Mouse (Mus musculus) neural tube, embryonic 14.5 days (tissue): ENCODE measurements around the gene Gpatch2l. TPM values are rescaled to one million over a fixed set of nuclear protein-coding genes. Genes with fewer than 3 reads are reported as not detected.

ENCODE experiments used
- ATAC-seq: fragments of 200-750 bp; cut with Nextera tagmentation; 2 replicates; pipeline ENCODE4 v1.8.0; 2017; ENCODE audit warnings: low read depth, mild to moderate bottlenecking, moderate TSS enrichment, moderate library complexity
- H3K27ac ChIP-seq: fragments of 300-500 bp; sonication (generic); 2 replicates; pipeline ENCODE4 v1.5.1; 2014; ENCODE audit warnings: low read depth, mild to moderate bottlenecking, control low read depth, low read length, moderate library complexity, mixed read lengths
- H3K27me3 ChIP-seq: fragments of 300-500 bp; sonication (generic); 2 replicates; pipeline ENCODE4 v1.6.1; 2014; ENCODE audit warnings: low read length; ENCODE audit not compliant: control insufficient read depth, insufficient read depth
- H3K36me3 ChIP-seq: fragments of 300-500 bp; sonication (generic); 2 replicates; pipeline ENCODE4 v1.6.1; 2014; ENCODE audit warnings: low read length, mixed read lengths; ENCODE audit not compliant: control insufficient read depth, insufficient read depth
- H3K4me1 ChIP-seq: fragments of 300-500 bp; sonication (generic); 2 replicates; pipeline ENCODE4 v1.6.1; 2014; ENCODE audit warnings: low read length; ENCODE audit not compliant: control insufficient read depth, insufficient read depth
- H3K4me2 ChIP-seq: fragments of 300-500 bp; sonication (generic); 2 replicates; pipeline ENCODE4 v1.6.1; 2014; ENCODE audit warnings: mild to moderate bottlenecking, low read depth, low read length, control low read depth
- H3K4me3 ChIP-seq: fragments of 300-500 bp; sonication (generic); 2 replicates; pipeline ENCODE4 v1.5.1; 2014; ENCODE audit warnings: low read depth, low read length, control low read depth, mixed read lengths
- H3K9ac ChIP-seq: fragments of 300-500 bp; sonication (generic); replicated peaks from 2 replicates; pipeline ENCODE4 v1.6.1; 2014; ENCODE audit warnings: low read depth, mild to moderate bottlenecking, control low read depth, low read length, mixed read lengths
- H3K9me3 ChIP-seq: fragments of 300-500 bp; sonication (generic); 2 replicates; pipeline ENCODE4 v1.6.1; 2016; ENCODE audit warnings: low read length; ENCODE audit not compliant: control insufficient read depth
- WGBS: fragments of 180-500 bp; shearing (Covaris S2); extraction: QIAGEN DNeasy Blood & Tissue Kit; methylation state at CpG from one replicate; pipeline ENCODE4 v1.1.7; 2014; 5-methylcytosine and 5-hydroxymethylcytosine counted together
- polyA plus RNA-seq: library from polyadenylated mRNA; unstranded; fragments of >200 nt; fragmentation: Nextera tagmentation; extraction: Ambion mirVana; gene quantifications from 2 replicates; pipeline ENCODE4 v1.2.1, GENCODE M21; 2014

Gpatch2l gene
- polyA plus RNA-seq, 1 experiment from 2014 or later, result 25.9 TPM

DNA sequence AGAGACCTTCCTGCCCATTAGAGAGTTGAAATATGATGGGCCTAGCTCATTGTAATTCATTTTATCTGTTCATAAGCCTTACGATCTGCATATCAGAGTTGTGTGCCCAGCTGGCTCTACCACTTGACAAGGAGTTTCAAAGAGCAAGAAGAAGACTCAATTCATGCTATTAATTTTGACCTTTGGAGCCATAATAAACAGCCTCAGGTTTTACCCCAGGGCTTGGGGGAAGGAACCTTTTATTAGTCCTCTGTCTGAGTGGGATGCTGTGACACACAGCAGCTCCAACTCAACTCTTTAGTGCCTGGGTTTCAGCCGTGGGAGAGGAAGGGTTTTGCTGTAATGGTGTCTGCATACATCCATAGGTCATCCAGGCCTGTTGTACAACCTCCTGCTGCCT is 32.6 kb downstream of the Gpatch2l start:
- Histone ChIP-seq H3K9me3 (no peaks in the 10 kb centered on the region), H3K27ac (no peak overlapping the region), H3K4me2 (no peak overlapping the region), H3K9ac (no peak overlapping the region), H3K4me1 (peaks cover 9% of the 10 kb centered on the region; the same call in 1 of the 2 replicates), H3K36me3 (peaks cover 3% of the 10 kb centered on the region; the same call in 1 of the 2 replicates), H3K27me3 (no peaks in the 10 kb centered on the region), H3K4me3 (no peak overlapping the region)
- WGBS, result 65% methylated on average over 2 of the region's 2 CpGs
- no peak for ATAC-seq

DNA sequence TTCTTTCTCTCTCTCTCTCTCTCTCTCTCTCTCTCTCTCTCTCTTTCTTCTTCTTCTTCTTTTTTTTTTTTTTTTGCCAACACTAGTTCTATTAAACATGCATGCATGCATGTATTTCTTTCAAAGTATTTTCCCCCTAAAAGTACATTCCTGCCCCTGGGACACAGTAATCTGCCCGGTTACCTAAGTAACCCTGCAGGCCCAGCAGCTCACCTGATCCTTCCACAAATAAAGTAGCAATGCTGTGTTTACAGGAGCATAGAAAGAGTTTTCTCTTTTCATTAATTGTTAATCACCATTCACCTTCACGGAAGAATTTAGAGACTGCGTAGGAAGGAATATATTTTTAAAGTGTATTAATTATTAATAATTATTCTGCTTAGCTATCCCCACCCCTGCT is 34.1 kb downstream of the Gpatch2l start:
- Histone ChIP-seq H3K4me1 (peaks cover 9% of the 10 kb centered on the region; the same call in 1 of the 2 replicates), H3K27ac (no peak overlapping the region), H3K9ac (no peak overlapping the region), H3K9me3 (no peaks in the 10 kb centered on the region), H3K4me2 (no peak overlapping the region), H3K4me3 (no peak overlapping the region), H3K27me3 (no peaks in the 10 kb centered on the region), H3K36me3 (no peaks in the 10 kb centered on the region)
- WGBS, result 93% methylated on average over 3 of the region's 3 CpGs
- ATAC-seq, result no peak

DNA sequence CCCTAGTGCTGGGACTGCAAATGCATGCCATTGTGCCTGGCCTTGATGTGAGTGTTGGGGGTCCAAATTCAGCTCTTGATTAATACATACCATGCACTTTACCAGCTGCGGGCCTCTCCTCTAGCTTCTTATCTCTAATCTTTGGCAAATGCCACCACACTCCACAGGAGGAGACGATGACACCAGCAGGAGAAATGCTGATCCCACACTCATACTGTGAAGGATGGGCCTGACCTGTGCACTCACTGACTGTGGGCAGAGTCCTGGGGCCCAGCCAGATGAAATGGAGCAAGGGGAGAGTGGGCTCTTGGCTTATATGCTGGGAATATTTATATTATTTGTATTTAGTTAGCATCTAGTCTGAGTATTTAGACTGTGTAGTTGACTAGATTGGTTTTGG is 34.8 kb downstream of the Gpatch2l start:
- Histone ChIP-seq H3K4me1 (peaks cover 4% of the 10 kb centered on the region; the same call in 1 of the 2 replicates), H3K9me3 (no peaks in the 10 kb centered on the region), H3K9ac (no peak overlapping the region), H3K4me2 (no peak overlapping the region), H3K36me3 (no peaks in the 10 kb centered on the region), H3K4me3 (no peak overlapping the region), H3K27ac (no peak overlapping the region), H3K27me3 (no peaks in the 10 kb centered on the region)
- no peak for ATAC-seq
- WGBS, result 83% methylated on average over 2 of the region's 2 CpGs

DNA sequence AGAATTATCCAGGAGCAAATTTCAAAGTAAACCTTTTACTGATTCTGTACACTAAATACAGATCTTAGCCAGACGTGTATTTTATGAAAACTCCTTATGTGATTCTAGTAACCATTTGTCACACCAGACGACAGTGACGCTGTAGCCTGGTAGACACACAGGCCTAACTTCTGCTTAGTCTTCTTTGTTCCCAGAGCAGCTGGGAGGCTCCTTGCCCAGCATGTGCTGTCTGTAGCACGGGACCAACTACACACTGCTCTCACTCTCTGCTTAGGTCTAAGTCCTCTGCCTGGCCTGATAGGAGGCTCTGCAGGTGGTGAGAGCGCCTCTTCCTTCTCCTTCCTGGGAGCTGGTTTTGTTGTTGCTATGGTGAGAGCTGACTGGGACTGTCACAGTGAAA is 35.2 kb downstream of the Gpatch2l start:
- no peak overlapping the region for H3K4me2 ChIP-seq
- H3K4me3 ChIP-seq, result no peak overlapping the region
- H3K9me3 ChIP-seq, result no peaks in the 10 kb centered on the region
- H3K36me3 ChIP-seq, result no peaks in the 10 kb centered on the region
- H3K27me3 ChIP-seq, result no peaks in the 10 kb centered on the region
- no peak overlapping the region for H3K9ac ChIP-seq
- H3K27ac ChIP-seq, result no peak overlapping the region
- 47% methylated on average over 5 of the region's 5 CpGs for WGBS
- H3K4me1 ChIP-seq, result no peaks in the 10 kb centered on the region; the same call in 1 of the 2 replicates
- no peak for ATAC-seq

DNA sequence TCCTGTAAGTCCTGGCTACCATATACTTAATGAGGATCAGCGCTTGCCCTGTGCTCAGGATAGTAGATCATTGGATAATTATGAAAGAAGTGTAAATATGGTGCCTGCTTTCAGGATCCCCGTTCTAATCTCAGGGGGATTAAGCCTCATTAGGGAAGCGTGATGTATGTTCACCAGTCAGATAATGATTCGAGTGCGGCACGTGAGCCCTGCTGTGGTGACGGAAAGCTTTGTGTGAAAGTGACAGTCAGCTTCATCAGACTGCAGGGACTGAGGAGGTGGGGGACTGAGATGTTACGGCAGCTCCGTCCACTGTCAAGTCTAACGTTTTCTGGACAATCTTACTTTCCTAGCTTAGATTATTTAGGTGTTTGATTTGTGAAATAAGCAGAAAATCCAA is 38.3 kb downstream of the Gpatch2l start:
- no peak; the same call in 1 of the 2 replicates for ATAC-seq
- no peak overlapping the region for H3K4me3 ChIP-seq
- H3K4me1 ChIP-seq, result no peaks in the 10 kb centered on the region; the same call in 1 of the 2 replicates
- no peak overlapping the region for H3K9ac ChIP-seq
- peaks cover 4% of the 10 kb centered on the region; the same call in 1 of the 2 replicates for H3K36me3 ChIP-seq
- WGBS, result 39% methylated on average over 10 of the region's 10 CpGs
- no peak overlapping the region for H3K27ac ChIP-seq
- no peaks in the 10 kb centered on the region for H3K9me3 ChIP-seq
- H3K27me3 ChIP-seq, result no peaks in the 10 kb centered on the region
- no peak overlapping the region for H3K4me2 ChIP-seq

DNA sequence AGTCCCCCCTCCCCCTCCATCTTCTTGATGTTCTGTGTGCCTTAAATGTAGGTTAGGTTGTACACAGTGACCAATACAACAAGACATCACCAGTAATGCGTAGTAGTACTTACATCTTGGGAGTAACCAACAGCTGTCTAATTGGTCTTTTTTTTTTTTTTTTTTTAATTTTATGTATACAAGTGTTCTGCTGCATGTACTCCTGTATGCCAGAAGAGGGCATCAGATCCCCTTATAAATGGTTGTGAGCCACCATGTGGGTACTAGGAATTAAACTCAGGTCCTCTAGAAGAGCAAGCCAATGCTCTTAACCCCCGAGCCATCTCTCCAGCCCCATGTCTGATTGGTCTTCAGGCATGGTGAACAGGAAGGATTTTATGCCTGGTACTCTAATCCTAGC is 44.0 kb downstream of the Gpatch2l start:
- no peaks in the 10 kb centered on the region for H3K9me3 ChIP-seq
- ATAC-seq, result no peak
- H3K4me3 ChIP-seq, result no peak overlapping the region
- no peaks in the 10 kb centered on the region for H3K27me3 ChIP-seq
- H3K4me1 ChIP-seq, result no peaks in the 10 kb centered on the region; the same call in 1 of the 2 replicates
- H3K9ac ChIP-seq, result no peak overlapping the region
- H3K27ac ChIP-seq, result no peak overlapping the region
- H3K36me3 ChIP-seq, result peaks cover 4% of the 10 kb centered on the region; the same call in 1 of the 2 replicates
- H3K4me2 ChIP-seq, result no peak overlapping the region
- WGBS, result 98% methylated on average over 2 of the region's 2 CpGs

DNA sequence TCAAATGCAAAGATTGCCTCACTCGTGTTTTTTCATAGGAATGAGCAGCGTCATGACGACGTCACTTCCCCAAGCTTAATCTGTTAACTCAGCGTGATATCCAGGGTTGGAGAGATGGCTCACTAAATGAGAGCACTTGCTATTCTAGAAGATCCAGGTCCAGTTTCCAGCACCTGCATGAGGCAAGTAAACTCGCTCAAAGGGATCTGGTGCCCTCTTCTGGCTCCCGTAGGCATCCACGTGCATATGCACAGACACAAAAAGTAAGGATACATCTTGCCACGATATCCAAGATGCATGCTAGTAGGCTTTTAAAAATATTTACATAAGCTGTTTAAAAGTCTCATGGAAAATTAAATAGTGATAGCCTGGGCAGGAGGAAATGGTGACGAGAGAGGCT is 55.8 kb downstream of the Gpatch2l start:
- Histone ChIP-seq H3K27me3 (no peaks in the 10 kb centered on the region), H3K9ac (no peak overlapping the region), H3K4me2 (no peak overlapping the region), H3K4me3 (no peak overlapping the region), H3K4me1 (no peaks in the 10 kb centered on the region), H3K27ac (no peak overlapping the region), H3K9me3 (no peaks in the 10 kb centered on the region), H3K36me3 (no peaks in the 10 kb centered on the region)
- 81% methylated on average over 10 of the region's 10 CpGs for WGBS
- ATAC-seq, result no peak

DNA sequence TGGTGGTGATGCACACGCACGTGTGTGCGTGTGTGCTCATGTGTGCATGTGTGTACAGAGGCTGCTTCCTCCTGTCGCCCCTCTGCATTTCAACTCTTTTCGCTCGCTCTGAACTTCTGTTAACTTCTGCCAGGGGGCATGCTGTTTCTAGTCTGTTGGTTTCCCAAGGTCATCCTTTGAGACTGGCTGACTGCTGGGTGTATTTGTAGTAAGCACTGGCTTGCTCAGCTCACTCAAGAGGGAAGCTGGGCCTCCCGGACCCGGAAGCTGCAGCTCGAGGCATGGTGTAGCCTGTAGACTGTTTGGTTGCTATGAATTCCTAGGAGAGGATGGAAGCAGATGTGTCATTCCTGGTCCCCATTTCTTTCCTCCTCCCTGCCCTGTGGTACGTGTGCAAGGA is 61.3 kb downstream of the Gpatch2l start:
- Histone ChIP-seq H3K4me3 (no peak overlapping the region), H3K4me1 (no peaks in the 10 kb centered on the region), H3K9me3 (no peaks in the 10 kb centered on the region), H3K4me2 (no peak overlapping the region), H3K27ac (no peak overlapping the region), H3K27me3 (no peaks in the 10 kb centered on the region), H3K36me3 (no peaks in the 10 kb centered on the region), H3K9ac (no peak overlapping the region)
- WGBS, result 94% methylated on average over 10 of the region's 10 CpGs
- ATAC-seq, result no peak

DNA sequence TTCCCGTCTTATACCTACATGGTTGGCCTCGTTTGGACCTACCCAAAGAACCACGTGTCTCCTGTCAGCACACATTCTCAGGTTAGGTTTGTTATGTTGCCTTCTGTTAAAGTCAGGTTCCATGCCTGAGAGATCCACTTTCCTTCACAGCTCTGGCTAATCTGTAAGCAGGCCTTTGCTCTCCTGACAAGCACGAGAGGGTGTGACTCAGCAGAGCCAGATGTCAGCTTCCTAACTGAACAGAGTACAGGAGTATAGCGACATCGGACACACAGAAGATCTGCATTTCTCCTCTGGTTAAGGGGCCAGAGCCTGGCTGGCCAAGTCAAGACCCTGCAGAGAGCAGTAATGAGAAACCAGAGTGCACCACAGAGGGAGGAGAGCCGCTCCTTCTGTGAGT is 63.4 kb downstream of the Gpatch2l start:
- WGBS, result 72% methylated on average over 7 of the region's 7 CpGs
- H3K4me2 ChIP-seq, result no peak overlapping the region
- no peaks in the 10 kb centered on the region for H3K27me3 ChIP-seq
- H3K36me3 ChIP-seq, result no peaks in the 10 kb centered on the region
- no peak overlapping the region for H3K9ac ChIP-seq
- H3K27ac ChIP-seq, result no peak overlapping the region
- H3K4me3 ChIP-seq, result no peak overlapping the region
- no peaks in the 10 kb centered on the region for H3K9me3 ChIP-seq
- H3K4me1 ChIP-seq, result no peaks in the 10 kb centered on the region
- no peak for ATAC-seq
